Mouse (Mus musculus): ENCODE results near the gene Smarca5.

The Smarca5 gene

GRCm38 (mm10) chr8:80663476-80663875 is 75.8 kb downstream of the Smarca5 start:
- no peak for DNase-seq

- DNase-seq, result no peak
Measured at GRCm38 (mm10) chr8:80661055-80661454, 78.2 kb downstream of the Smarca5 start.

- no peak for DNase-seq
Measured at GRCm38 (mm10) chr8:80657639-80658038, 81.7 kb downstream of the Smarca5 start.

Measured in cerebellum, adult 11 months (tissue).